Mouse (Mus musculus): ENCODE results near the gene L3mbtl4. TPM values are rescaled to one million over a fixed set of nuclear protein-coding genes. Genes with fewer than 3 reads are reported as not detected.
"Not testable (repeated sequence)": the region's sequence is repeated elsewhere in the genome, so short reads cannot be mapped to it uniquely, and the experiment has no call there.

Gene L3mbtl4
- total and polyA plus RNA-seq, 2 experiments from 2014 or later: 4.3 to 6.2 TPM

DNA sequence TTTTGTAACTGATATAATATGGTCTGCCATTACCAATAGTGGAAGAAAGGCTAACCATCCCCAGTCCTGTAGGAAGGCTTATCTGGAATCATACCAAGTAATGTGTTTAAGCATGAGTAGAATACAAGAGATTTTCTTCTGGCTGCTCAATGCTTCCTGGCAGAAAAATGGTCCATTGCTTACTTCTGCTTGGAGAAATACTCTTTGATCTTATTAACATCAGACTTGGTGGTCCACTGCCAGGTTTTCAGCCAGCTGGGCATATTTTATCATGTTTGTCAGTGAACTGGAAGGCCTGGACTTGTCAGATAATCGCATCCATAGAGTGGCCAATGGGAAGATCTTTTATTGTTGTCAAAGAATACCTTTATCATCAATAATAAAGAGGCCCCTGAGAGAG lies 97.5 kb downstream of the L3mbtl4 start:
- 78% methylated on average over 1 of the region's 1 CpGs for WGBS
- no peaks in the 10 kb centered on the region for H3K36me3 ChIP-seq (ENCODE audit: insufficient read depth)
- no peaks in the 10 kb centered on the region for H3K9me3 ChIP-seq (ENCODE audit: low read length)
- no peak overlapping the region for H3K4me3 ChIP-seq (ENCODE audit: low read depth, low read length)
- H3K27ac ChIP-seq (ENCODE audit: low read depth, low read length): no peak overlapping the region
- H3K4me2 ChIP-seq (ENCODE audit: low read depth): no peak overlapping the region
- no peak overlapping the region for H3K9ac ChIP-seq
- H3K27me3 ChIP-seq (ENCODE audit: insufficient read depth, low read length): no peaks in the 10 kb centered on the region
- no peaks in the 10 kb centered on the region for H3K4me1 ChIP-seq (ENCODE audit: insufficient read depth)
- TF ChIP-seq CTCF (IDR thresholded peaks at IDR 0.05; ENCODE audit: low read depth): no peak
- DNase-seq (no peak), ATAC-seq (no peak)

DNA sequence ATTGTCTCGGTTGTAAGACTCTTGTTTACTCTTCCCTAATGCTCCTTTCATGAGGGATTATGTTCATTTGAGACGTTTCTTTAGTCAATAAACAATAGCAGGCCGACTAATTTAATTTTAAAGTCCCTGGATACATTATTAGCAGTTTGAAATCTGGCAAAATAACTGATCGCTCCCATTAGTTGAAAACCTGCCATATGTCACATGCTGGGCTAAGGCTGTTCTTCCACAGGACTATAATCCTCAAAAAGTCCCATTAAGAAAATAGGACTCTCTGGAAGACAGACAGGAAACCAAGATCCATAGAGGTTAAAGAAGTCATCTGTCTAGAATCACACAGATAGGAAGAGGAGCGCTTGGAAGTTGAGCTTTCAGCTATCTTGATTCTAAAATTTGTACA lies 114.9 kb downstream of the L3mbtl4 start:
- ATAC-seq: no peak
- Histone ChIP-seq H3K27ac (ENCODE audit: low read depth, low read length) (no peak overlapping the region), H3K9me3 (ENCODE audit: low read length) (no peaks in the 10 kb centered on the region), H3K4me3 (ENCODE audit: low read depth, low read length) (no peak overlapping the region), H3K27me3 (ENCODE audit: insufficient read depth, low read length) (no peaks in the 10 kb centered on the region), H3K9ac (no peak overlapping the region), H3K4me1 (ENCODE audit: insufficient read depth) (no peaks in the 10 kb centered on the region), H3K4me2 (ENCODE audit: low read depth) (no peak overlapping the region), H3K36me3 (ENCODE audit: insufficient read depth) (no peaks in the 10 kb centered on the region)
- DNase-seq: no peak
- no peak for TF ChIP-seq CTCF (IDR thresholded peaks at IDR 0.05; ENCODE audit: low read depth)
- 25% methylated on average over 5 of the region's 5 CpGs for WGBS

DNA sequence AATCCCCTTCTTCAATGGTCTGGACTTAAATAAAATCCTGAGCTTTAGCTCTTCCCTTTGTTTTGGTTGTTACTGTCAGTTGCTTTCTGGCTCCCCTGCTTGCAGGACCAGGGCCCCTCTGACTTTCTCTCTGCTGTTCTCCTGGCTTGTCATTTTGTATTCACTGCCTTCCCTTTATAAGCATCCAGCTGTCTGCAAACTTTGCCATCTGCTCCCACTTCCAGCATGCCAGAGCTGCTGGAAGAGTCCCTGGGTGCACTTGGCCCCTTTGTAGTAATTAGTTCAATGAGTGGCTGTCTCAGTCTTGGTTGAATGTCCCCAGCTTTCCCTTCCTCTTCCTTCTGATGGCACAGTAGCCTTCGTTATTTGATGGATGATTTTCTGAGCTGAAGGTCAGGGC lies 132.4 kb downstream of the L3mbtl4 start:
- Histone ChIP-seq H3K4me2 (ENCODE audit: low read depth) (no peak overlapping the region), H3K27me3 (ENCODE audit: insufficient read depth, low read length) (no peaks in the 10 kb centered on the region), H3K27ac (ENCODE audit: low read depth, low read length) (no peak overlapping the region), H3K9me3 (ENCODE audit: low read length) (no peaks in the 10 kb centered on the region), H3K4me3 (ENCODE audit: low read depth, low read length) (no peak overlapping the region), H3K9ac (no peak overlapping the region), H3K36me3 (ENCODE audit: insufficient read depth) (no peaks in the 10 kb centered on the region), H3K4me1 (ENCODE audit: insufficient read depth) (no peaks in the 10 kb centered on the region)
- WGBS: 52% methylated on average over 1 of the region's 1 CpGs
- ATAC-seq: peak; percentile 67
- no peak for TF ChIP-seq CTCF (IDR thresholded peaks at IDR 0.05; ENCODE audit: low read depth)
- DNase-seq: peak; percentile 63

DNA sequence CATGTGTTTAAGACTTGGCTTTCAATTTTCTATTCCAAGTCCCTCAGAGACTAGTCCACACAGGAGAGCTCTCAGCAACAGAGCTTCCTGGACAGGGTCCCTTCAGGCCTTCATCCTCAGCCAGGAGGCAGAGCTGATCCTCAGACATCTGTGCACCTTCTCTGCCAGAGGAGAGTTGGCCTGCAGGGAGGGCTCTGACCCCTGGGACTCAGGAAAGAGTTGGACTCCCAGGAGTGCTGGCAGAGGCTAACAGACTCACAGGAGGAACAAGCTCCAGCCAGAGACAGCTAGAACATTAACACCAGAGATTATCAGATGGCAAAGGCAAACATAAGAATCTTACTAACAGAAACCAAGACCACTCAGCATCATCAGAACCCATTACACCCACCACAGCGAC lies 133.5 kb downstream of the L3mbtl4 start:
- WGBS: 85% methylated on average over 1 of the region's 1 CpGs
- not testable (repeated sequence) for H3K36me3 ChIP-seq (ENCODE audit: insufficient read depth); H3K4me3 ChIP-seq (ENCODE audit: low read depth, low read length); H3K9ac ChIP-seq; H3K4me1 ChIP-seq (ENCODE audit: insufficient read depth); H3K27ac ChIP-seq (ENCODE audit: low read depth, low read length); DNase-seq; H3K9me3 ChIP-seq (ENCODE audit: low read length); H3K4me2 ChIP-seq (ENCODE audit: low read depth); ATAC-seq; H3K27me3 ChIP-seq (ENCODE audit: insufficient read depth, low read length)

DNA sequence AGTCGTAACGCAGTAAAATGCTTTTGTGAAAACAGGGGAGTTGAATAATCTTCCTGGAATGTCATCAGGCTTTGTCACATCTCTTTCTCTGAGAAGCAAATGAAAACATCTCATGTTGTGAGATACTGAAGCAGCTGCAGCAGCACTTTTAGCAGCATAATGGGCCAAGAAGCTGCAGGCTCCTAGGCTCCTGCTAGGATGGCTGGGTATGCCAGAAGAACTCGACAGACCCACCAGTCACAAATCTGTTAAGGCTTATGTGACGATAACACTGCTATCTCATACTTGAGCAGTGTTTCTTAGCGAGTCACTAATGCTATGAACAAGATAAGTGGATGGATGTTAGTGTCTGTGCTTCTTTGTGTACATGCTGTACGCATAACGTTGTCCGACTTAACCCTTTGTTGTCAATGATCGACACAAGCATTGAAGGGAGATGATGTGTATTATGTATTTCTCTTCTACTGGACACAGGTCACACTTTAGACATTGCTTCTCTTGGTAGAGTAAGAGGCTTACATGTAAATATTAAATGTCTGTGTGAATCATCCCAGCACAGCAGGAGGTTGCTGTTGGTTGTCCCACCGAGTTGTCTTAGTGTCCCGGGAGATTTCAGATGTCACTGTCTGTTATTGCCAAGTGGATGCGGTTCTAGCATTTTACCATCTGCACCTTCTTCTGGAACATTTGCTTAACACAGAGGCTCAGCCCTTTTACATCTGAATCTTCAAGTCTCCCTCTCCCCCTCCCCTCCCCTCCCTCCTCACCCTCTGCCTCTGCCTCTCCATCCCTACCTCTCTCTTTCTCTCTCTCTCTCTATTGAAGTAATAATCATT lies 149.3 kb downstream of the L3mbtl4 start:
- no peak for TF ChIP-seq CTCF (IDR thresholded peaks at IDR 0.05; ENCODE audit: low read depth)
- Histone ChIP-seq H3K27ac (ENCODE audit: low read depth, low read length) (peak overlapping the region; percentile 36; the same call in 1 of the 2 replicates), H3K4me2 (ENCODE audit: low read depth) (no peak overlapping the region), H3K9me3 (ENCODE audit: low read length) (no peaks in the 10 kb centered on the region), H3K9ac (no peak overlapping the region), H3K27me3 (ENCODE audit: insufficient read depth, low read length) (no peaks in the 10 kb centered on the region), H3K4me3 (ENCODE audit: low read depth, low read length) (no peak overlapping the region), H3K4me1 (ENCODE audit: insufficient read depth) (no peaks in the 10 kb centered on the region), H3K36me3 (ENCODE audit: insufficient read depth) (no peaks in the 10 kb centered on the region)
- DNase-seq (peak; percentile 75), ATAC-seq (peak; percentile 95)
- 42% methylated on average over 12 of the region's 12 CpGs for WGBS

DNA sequence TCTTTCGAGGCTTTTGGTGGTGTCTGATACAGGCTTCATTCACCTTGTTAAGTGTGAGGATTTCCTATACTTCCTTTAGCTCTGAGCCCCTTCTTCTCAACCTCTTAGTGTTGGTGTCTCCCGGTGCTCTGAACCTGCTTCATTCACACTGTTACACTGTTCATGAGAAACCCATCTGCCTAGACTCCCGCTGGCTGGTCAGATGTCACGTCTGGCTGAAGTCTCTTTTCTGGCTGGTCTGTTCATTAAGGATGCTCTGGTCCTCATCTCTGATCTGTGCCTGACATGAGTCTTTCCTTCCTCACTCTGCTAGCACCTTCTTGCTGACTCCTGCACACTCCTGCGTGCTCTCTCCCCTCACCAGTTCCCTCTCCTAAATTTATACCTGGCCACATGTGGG lies 160.0 kb downstream of the L3mbtl4 start:
- Histone ChIP-seq H3K27ac (ENCODE audit: low read depth, low read length) (no peak overlapping the region), H3K4me2 (ENCODE audit: low read depth) (no peak overlapping the region), H3K4me1 (ENCODE audit: insufficient read depth) (no peaks in the 10 kb centered on the region), H3K9ac (no peak overlapping the region), H3K36me3 (ENCODE audit: insufficient read depth) (no peaks in the 10 kb centered on the region), H3K27me3 (ENCODE audit: insufficient read depth, low read length) (no peaks in the 10 kb centered on the region), H3K4me3 (ENCODE audit: low read depth, low read length) (no peak overlapping the region), H3K9me3 (ENCODE audit: low read length) (no peaks in the 10 kb centered on the region)
- 74% methylated on average over 5 of the region's 5 CpGs for WGBS
- DNase-seq (no peak), ATAC-seq (no peak)
- no peak for TF ChIP-seq CTCF (IDR thresholded peaks at IDR 0.05; ENCODE audit: low read depth)

DNA sequence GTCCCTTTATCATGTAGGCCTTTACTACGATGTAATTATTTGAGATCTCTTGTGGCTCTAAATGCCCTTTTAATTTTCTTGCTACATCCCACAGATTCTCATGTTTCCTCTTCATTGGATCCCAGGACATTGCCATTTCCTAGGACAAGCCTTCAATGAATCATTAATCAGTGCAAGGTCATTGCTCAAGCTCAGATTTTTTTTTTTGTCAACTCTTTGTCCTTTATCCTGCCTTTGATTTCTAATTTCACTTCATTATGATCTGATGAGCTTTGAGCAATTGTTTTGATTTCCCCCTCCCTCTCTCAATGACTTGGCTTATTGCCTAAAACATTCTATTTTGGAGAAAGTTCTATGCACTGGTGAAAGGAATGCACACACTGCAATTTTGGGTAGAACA lies 177.3 kb downstream of the L3mbtl4 start:
- WGBS: 76% methylated on average over 1 of the region's 1 CpGs
- TF ChIP-seq CTCF (IDR thresholded peaks at IDR 0.05; ENCODE audit: low read depth): no peak
- no peak overlapping the region for H3K9ac ChIP-seq

More for the DNA sequence above, 177.3 kb downstream of the L3mbtl4 start:
- no peak for ATAC-seq
- Histone ChIP-seq H3K27ac (ENCODE audit: low read depth, low read length) (no peak overlapping the region), H3K4me3 (ENCODE audit: low read depth, low read length) (no peak overlapping the region), H3K9me3 (ENCODE audit: low read length) (no peaks in the 10 kb centered on the region), H3K36me3 (ENCODE audit: insufficient read depth) (no peaks in the 10 kb centered on the region), H3K27me3 (ENCODE audit: insufficient read depth, low read length) (no peaks in the 10 kb centered on the region), H3K4me2 (ENCODE audit: low read depth) (no peak overlapping the region), H3K4me1 (ENCODE audit: insufficient read depth) (no peaks in the 10 kb centered on the region)
- no peak for DNase-seq
